Mouse (Mus musculus) spleen, postnatal 10 days (tissue): ENCODE data around the gene Cfap54.

Experiments
- DNase-seq, 2 experiments: peaks; one replicate each; pipeline ENCODE4 v3.0.0; 2021 to 2022; ENCODE audit warnings: low spot score in 2 of 2

Cfap54 gene

DNA sequence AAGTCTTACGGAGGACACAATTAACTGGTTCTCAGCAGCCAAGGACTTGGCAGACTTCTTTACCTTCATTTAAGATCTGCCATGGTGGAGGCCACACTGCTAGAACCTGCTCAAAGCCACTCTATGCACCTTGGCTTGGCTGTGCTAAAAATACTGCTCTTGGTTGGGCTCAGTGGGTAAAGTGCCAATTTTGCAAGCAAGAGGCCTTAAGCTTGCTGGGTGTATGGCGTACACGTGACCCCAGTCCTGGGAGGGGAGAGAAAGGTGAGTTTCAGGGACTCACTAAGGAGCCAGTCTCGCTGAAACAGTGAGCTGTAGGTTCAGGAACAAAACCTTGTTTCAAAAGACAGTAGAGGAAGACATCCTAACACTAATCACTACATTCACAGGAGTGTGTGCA, 19.0 kb downstream of the Cfap54 start:
- no peak for DNase-seq

DNA sequence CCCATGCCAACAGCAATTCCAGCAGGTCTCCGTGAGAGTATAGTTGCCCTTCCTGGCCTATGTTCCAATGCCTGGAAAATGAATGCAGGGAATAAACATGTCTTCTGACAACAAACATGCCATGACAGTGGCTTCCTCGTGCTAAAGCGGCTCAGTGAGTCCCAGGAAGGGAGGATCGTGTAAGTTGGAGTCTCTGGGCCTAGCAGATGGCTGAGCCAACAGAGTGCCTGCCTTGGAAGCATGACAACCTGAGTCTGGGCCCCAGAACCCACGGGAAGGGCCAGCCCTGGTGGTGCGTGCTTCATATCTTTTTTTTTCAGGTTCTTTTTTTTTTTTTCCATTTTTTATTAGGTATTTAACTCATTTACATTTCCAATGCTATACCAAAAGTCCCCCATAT, 27.6 kb downstream of the Cfap54 start:
- DNase-seq, result no peak

DNA sequence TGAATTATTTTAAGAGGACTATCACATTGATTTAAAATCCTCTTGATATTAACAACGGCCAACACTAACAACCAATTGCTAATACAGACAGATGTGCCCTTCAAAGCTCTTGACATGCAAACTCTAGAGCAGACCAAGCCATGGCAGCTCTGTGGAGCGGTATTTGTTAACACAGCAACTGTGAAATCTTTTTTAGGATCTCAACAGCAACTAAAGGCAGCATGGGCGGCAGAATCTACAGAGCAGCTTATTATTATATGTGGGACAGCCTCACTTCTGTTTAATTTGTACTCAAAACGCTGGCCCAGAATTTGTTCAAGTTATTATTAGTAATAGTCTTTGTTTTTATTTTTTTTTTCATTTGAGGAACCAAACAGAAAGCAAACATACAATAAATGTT, 28.1 kb downstream of the Cfap54 start:
- no peak for DNase-seq

DNA sequence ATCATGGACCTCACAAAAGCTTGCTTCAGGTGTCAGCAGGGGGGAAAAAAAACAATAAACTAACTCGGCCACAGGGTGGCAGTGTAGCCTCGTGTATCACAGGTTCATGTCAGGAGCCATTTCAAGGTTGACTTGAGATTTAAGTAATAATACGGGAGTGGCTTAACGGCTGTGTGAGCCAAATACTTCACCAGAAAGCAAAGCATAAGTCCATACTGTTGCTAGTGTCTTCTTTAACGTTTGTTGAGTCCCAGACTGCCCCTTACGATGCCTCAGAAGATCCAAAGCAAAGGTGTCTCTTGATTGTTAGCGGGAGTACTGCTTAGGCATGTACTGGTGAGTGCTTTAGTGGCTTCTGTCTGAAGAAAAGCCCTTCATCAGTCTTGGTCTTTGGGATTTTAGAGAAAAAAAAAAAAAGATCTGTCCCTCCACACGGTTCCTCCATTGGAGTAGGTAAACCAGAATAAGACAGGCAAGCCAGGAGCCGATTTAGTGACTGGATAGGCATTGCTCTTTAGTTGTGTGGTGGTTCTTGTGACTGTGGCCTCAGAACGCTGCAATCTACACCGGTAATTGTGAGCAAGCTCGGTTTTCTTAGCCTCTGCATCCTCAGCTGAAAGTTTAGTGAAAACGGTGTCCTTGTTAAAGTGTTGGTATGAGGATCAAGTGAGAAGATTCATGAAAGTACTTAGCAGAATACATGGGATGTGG, 30.2 kb downstream of the Cfap54 start:
- peak; percentile 63 to 87 for DNase-seq

DNA sequence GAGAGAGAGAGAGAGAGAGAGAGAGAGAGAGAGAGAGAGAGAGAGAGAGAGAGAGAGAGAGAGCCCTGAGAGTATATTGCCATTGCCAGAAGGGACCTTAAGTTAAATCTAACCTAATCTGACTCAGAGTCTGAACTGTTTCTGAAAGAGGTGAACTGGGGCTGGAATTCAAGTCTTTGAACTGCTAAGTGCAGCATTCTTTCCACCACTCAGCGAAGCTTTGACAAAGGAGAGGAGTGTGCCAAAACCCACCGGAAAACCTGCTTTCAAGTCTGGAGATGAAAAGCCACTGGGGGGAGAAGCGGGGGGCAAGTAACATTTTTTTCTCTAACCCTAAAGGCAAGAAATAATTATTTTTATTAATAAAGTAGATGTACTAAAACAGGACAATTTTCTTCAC, 30.8 kb downstream of the Cfap54 start:
- no peak for DNase-seq

DNA sequence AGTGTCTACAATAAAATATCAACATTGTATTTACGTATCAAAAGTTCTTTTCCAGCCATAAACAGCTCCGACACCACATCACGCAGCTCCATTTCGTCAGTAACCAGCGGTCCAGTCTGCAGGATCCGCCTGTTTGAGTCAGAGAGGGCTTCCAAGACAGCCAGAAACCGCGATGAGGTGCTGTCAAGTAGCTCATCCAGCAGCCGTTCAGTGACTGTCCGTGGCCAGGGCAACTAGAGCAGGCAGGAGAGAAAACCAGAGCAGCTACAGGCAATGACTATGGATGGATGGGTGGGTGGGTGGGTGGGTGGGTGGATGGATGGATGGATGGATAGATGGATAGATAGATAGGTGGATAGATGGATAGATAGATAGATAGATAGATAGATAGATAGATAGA, 38.2 kb downstream of the Cfap54 start:
- DNase-seq, result no peak

DNA sequence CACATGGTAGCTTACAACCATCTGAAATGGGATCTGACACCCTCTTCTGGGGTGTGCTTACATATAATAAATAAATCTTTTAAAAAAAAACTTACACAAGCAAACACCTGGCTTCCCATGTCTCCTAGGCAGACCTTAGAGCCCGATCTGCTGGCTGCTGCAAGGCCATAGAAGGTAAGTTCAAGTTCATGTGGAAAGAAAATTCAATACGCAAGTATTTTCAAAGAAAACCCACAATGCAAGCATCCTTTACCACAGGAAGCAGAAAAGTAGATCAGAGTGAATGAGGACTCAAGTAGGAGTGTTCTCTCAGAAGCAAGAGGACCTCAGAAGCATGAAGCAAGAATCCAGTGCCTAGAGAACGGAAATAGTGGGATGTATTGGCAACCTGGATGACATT, 39.6 kb downstream of the Cfap54 start:
- no peak for DNase-seq

DNA sequence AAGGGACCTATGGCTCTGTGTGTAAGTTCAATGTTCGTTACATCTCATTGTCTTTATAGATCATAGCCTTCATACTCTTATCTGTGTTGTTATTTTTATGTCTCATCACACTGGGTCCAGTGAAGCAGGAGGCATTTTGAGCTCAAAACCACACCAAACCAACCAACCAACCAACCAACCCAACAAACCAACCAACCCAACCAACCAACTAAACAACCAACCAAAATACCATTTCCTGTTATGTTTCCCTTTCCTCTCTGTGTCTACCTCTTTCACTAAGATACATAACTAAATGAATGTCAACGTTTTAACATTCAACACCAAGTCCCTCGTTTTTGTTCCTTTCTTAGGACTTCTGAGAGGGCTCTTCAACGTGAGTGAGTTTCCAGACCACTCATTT, 40.0 kb downstream of the Cfap54 start:
- no peak for DNase-seq

DNA sequence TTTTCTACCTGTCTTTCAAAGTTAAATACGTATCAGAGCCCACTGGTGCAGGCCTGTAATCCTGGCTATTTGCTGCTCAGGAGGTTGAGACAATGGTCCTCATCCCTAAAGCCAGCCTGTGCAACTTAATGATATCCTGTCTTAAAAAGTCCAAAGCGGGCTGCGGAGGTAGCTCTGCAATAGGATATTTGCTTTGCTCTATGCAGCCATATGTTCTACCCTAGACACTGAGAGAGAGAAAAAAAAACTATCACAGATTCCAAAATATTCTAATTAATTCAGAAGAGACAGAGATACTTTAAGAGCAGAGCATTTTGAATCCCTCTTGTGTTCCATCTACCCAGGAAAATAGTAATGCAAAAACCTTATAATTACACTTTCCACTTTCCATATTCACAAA, 44.9 kb downstream of the Cfap54 start:
- no peak for DNase-seq

DNA sequence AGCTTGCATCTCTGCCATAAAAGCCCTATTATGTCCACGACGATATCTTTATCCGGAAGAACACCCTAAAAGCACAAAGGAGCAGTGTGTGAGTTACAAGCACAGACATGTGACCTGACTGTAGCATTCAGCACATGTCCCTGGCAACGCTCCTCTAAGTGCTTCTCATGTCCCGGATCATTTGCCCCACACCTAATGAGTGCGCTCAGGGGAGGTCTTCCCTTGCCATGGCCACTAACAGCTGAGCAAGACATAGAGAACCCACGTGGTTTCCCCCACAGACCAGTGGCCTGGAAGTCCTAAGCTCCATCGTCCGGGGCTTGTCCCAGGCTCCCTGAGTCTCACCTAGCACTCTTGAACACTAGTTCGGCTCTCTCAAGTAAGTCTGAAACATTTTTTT, 45.9 kb downstream of the Cfap54 start:
- DNase-seq, result no peak

DNA sequence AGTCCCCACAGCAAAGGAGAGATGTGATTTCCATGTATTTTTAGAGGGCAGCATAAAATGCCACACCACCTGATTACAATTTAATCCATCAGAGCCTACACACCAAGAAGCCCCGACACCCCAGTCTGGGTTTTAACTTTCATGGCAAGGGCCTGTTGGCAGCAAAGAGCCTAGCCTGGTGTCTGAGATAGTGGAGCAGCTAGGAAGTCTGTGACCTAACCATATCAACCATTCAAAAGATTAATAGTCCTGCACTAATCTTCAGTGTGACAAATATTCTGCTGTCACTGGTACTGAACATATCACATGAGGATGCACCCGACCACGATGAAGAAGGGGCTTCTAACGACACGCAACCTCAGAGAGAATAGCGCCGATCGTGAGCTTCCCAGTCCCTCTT, 58.1 kb downstream of the Cfap54 start:
- no peak for DNase-seq

DNA sequence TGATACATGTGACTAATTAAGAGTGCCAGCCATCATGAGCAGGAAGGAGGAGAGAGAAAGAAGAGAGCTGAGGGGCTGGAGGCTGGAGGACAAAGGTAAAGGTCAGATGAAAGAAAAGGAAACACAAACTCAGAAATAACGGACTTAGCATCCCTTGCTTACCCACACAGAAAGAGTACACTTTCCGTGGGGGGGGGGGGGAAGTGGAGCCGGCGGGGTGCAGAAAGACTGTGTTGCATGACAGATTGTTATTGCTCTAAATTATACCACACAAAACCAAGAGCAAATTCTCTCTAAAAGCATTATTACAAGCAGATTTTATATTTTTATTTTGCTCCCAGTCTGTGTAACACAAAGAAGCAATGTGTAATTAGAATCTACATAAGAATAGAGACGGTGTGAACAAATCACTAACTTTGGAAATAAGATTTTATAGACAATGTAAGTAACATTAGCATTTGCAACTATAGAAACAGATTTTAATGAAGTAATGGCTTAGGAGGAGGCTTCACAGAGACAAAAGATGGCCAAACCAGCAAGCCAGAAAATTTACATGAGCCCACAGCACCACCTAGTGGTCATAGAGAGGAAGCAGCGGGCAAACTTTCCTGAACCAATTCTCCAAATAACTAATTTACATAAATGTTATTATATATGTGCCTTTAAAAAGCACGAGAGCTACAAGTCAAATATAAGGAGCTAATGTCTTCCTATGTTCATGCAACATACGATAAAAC, 67.2 kb downstream of the Cfap54 start:
- DNase-seq, result peak; percentile 10 to 52

DNA sequence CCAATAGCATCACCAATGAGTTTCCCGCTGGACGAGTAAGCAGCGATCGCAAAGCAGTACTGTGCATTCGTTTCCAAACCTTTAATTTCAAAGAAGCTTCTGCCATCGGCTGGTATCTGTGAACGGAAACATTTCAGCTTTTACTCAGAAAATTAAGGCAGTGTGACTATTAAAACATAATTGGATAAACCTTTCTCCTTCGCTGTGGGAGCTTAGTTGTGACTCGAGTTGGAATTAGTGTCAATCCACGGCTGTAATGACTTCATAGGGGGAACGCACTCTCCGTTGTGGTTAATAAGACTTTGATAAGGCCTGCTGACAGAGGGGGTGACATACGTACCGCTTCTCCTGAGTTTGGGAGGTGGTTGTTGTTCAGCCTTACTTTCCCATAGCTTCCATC, 70.3 kb downstream of the Cfap54 start:
- no peak for DNase-seq

DNA sequence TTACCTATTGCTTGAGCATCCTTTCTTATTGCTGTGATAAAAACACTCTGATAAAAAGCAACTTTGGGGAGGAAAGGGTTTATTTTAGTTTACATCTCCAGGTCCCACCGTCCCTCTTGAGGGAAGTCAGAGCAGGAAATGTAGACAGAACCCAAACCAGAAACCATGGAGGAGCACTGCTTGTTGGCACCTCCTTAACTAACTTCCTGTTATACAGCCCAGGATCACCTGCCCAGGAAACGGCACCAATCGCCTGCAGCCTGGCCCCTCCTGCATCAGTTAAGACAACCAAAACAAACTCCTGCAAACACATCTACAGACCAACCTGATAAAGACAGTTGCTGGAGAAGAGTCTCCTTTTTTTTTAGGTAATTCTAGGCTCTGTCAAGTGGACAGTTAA, 74.4 kb downstream of the Cfap54 start:
- no peak for DNase-seq

DNA sequence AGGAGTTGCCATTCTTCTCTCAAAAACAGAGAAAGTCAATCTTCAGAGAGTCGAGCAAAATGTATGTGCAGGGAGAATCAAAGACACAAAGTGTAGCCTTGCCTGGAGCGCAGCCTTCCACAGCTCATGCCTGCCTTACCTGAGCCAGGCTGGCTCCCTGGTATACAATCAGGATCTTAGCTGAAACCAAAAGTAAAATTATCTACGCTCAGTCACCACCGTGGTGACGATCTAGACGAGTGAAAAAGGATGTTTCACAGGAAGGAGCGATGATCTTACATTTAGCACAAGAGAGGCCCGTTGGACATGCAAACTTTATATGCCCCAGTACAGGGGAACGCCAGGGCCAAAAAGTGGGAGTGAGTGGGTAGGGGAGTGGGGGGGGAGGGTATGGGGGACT, 75.0 kb downstream of the Cfap54 start:
- DNase-seq, result no peak

DNA sequence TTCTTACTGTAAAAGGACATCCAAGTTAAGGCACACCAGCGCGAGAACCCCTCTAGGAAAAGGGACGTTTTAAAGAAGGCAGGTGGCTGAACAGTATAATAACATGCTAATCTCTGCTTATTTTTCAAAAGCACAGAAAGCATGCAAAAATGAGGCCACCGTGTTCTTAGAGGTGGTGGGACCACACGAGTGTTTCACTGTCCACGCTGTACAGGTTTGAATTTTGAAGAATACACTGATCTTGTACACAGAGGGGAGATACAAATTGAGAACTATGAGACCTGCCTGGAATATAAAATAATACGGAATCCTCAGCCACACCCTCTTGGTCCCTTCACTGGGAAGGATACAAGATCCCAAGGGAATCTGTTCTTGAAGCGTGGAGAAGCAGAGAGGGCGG, 82.9 kb downstream of the Cfap54 start:
- no peak for DNase-seq

DNA sequence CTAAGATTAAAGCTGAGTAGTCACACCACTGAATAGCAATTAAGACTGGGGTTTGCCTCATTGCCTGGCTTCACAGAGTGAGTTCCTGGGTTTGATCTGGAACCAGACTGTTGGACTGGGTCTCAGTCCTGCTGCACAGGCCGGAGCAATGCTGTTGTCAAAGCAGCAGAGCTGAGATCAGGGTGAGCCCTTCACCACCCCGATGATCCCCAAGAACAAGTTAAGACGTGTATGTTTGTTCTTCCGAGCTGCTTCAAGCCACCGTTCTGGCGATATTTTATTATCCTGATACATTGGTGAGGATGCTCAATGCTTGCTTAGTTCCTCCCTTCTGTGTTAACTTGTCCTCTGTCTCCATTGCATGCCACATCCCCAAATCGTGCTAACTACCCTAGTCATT, 86.2 kb downstream of the Cfap54 start:
- DNase-seq, result no peak

DNA sequence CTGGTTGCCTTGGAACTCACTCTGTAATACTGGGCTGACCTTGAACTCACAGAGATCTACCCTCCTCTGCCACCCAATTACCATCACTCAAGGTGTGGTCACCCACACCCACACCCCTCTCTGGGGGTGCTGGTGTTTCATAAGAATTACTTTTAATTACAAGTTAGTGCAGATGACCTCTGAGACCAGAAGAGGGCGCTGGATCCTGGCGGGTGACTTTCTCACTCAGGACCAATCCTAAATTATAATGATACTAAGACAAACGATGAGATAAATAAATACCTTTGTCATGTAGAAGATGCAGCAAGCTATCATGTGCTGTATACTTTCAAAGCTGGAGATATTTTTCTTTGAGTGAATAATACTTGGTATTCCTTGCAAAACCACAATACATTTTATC, 87.1 kb downstream of the Cfap54 start:
- DNase-seq, result no peak

DNA sequence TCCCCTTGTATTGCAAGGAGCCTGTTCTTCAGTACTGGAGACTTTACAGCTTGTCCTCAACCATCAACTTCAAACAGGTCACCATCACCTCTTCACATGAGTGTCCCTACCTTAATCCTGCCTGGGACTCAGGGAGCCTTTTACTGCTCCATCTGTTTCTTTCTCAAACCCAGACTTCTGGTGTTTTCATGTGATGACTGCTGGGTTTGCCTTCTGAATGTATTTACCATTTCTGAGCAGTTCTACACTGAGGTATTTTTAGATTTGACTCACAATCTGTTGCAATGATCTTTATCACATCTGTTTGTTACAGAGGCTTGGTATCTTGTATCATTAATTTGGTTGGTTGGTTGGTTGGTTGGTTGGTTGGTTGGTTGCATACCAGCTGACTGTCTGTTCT, 88.9 kb downstream of the Cfap54 start:
- DNase-seq, result no peak

DNA sequence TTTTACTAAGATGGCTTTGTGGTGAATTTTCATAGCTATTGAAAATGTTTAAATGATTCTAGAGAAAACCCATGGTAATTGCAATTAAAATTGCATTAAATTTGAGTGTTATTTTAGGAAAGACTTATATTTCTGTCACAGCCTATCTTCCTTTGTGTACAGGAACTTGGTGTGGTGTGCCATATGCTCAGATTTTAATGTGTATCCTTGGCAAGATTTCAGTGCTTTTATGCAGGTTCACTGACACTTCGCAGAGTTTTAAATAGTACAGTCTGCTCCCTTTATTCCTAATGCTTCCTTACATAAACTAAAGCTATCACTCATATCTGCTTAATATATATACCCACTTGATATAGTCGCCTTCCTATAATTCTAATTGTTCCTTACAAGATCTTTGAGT, 90.8 kb downstream of the Cfap54 start:
- no peak for DNase-seq

DNA sequence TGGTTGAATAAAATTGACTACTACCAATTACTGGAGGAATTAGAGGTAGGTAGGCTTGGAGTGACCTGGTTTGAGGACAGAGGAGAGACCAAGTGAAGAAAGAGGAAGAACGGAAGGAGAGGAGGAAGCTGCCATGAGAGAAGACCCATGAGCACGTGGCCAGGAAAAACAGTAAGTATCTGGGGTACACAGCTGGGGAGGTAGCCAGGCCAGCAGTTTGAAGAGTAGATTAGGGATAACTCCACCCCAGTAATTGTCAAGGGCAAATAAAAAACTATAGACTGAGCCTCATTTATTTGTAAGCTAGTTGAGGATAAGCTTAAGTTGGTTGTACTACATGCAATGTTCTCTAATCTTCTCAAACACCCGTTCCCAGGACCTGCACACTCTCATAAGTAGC, 116.3 kb downstream of the Cfap54 start:
- DNase-seq, result no peak

DNA sequence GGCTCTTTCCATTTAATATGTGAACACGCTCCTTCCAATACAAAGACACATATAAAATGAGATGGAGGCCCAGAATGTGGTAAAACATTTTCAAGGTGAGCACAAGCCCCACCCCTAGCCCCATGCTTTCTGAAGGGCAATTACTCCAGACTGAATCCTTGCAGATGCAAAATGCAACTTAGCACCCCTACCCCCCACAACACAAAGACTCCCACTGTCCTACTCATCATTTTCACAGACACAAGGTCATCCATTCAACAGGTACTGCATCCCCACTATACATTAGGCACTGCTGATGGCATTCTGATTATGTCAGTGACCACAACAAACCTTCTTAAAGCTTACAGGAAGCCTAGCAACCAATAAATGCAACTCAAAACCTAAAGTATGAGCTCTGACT, 131.4 kb downstream of the Cfap54 start:
- no peak for DNase-seq

DNA sequence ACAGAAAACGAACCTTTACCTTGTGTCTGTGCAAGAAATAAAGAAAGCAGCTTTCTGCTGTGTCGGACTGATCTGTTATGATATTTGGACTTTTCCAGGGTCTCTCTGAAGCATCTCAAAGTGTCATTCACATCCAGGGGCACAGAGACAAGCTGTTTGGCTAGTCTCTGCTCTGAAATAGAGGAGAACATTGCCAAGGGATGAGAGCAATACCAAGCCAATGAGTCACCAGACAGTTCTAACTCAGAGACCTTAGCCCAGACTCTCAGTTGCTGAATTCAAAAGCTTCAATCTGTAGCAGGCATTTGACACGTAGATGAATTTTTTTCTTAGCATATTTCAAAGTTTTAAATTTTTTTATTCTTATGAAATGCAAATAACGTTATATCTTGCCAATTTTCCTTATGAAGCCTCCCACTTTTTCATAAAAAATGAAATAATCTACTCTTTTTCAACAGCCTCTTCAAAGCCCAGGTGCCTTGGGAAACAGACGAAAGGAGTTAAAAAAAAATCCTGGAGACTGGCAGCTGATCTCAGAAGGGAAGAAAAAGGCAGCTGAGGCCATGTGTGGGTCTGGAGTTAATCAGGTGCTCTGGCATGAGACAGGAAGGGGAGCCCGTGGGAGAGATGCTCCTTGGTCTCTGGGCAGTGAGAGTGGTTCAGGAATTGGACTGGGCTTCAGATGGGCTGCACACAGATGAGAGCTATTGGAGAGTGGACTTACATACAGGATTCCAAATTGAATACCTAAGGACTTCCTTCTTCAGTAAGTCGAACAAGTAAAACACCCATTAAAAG, 138.4 kb downstream of the Cfap54 start:
- DNase-seq, result no peak
